ENCODE assay signal across 17 mouse cellular contexts in genomic region chr6:3494285-3494684, GRCm38 (mm10). TPM values are rescaled to one million over a fixed set of nuclear protein-coding genes. Genes with fewer than 3 reads are reported as not detected.
"Had no signal": no experiment of that assay in that cellular context is flagged by ENCODE, and none has a peak within 500 bp of the region (broad histone marks: within the 10 kb centered on the region; RNA-seq: fewer than 3 reads in every experiment).

No protein-coding gene starts in this region.

- H3K9me3 ChIP-seq: megakaryocyte, embryonic 14.5 days; midbrain, embryonic 13.5 days; midbrain, embryonic 15.5 days; neural tube, embryonic 13.5 days; neural tube, embryonic 15.5 days had no signal

- H3K9ac ChIP-seq: liver, embryonic 14.5 days; lung, embryonic 14.5 days; midbrain, embryonic 13.5 days; midbrain, embryonic 15.5 days; neural tube, embryonic 13.5 days; neural tube, embryonic 15.5 days had no signal

- DNase-seq: lung, adult 18-20 months; lung, embryonic 14.5 days; lung, postnatal 14 days; lung, postnatal 36 days; right cerebral cortex, postnatal 14 days; thymus, adult 18-20 months; thymus, postnatal 14 days; thymus, postnatal 36 days had no signal

- H3K4me2 ChIP-seq: lung, embryonic 14.5 days; midbrain, embryonic 11.5 days; midbrain, embryonic 13.5 days; midbrain, embryonic 15.5 days; neural tube, embryonic 13.5 days; neural tube, embryonic 15.5 days had no signal

- H3K27me3 ChIP-seq: megakaryocyte, embryonic 14.5 days; midbrain, embryonic 13.5 days; midbrain, embryonic 15.5 days; neural tube, embryonic 13.5 days; neural tube, embryonic 15.5 days had no signal

- H3K4me3 ChIP-seq: megakaryocyte, embryonic 14.5 days; midbrain, embryonic 13.5 days; midbrain, embryonic 15.5 days; myocyte; neural tube, embryonic 13.5 days; neural tube, embryonic 15.5 days had no signal

- H3K27ac ChIP-seq: liver, embryonic 14.5 days; macrophage; midbrain, embryonic 13.5 days; midbrain, embryonic 15.5 days; neural tube, embryonic 13.5 days; neural tube, embryonic 15.5 days had no signal

- H3K36me3 ChIP-seq: midbrain, embryonic 13.5 days; midbrain, embryonic 15.5 days; neural tube, embryonic 13.5 days; neural tube, embryonic 15.5 days had no signal

- ATAC-seq: midbrain, embryonic 13.5 days; midbrain, embryonic 15.5 days had no signal

RNA-seq across cellular contexts. Expression of gene Hepacam2, which starts 3.8 kb away (rescaled TPM):
- polyA plus RNA-seq: myocyte had no signal
